Mouse (Mus musculus): ENCODE results near the gene Crocc.

DNA sequence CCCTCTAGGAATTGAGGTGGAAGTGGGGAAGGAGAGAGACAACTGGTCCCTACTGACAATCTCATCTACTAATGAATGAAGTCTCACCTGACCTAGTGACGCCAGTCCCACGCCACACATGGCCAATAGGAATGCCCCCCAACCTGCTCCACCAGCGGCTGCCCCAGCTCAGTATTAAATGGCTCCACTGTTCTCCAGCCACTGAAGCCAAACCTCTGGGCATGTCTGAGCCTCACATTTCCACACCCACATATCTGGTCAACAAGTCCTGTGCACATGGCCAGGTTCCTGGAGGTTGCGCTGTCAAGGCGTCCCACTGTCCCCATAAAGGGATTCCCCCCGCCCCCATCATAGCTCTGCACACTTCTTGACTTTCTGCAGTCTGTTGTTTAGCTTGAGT, 75.8 kb downstream of the Crocc start:
- TF ChIP-seq CTCF (IDR thresholded peaks at IDR 0.05; ENCODE audit: borderline replicate concordance, insufficient read depth, low read depth, low read length): no peak
- TF ChIP-seq POLR2A (IDR thresholded peaks at IDR 0.05; ENCODE audit: borderline replicate concordance, insufficient read depth, low read length): no peak

Data from cerebellum, adult 2 months (tissue).